Mouse (Mus musculus): Measurements from ENCODE around the gene Polr2i. TPM values are rescaled to one million over a fixed set of nuclear protein-coding genes. Genes with fewer than 3 reads are reported as not detected.

The Polr2i gene
- polyA plus RNA-seq, 1 experiment from 2014 or later: 152 TPM

DNA sequence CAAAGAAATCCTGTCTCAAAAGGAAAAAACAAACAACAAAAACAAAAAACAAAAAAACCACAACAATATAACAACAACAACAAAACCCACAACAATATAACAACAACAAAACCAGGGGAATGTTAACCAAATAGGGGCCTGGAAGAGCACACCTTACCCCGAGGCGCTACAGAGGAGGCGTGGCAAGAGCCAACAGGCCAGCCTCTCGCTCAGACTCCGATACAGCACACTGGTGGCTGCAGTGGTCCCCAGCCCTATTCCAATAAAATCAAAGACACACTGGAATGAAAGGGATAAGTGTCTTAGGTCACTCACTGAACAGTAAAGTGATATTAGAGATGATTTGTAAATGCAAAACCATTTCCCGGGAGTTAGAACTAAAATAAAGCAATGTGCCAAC lies 47.8 kb downstream of the Polr2i start:
- peak overlapping the region; percentile 85 for H3K4me2 ChIP-seq
- H3K9me3 ChIP-seq (replicated peaks): no peaks in the 10 kb centered on the region
- peak overlapping the region; percentile 99 for H3K27ac ChIP-seq
- no peaks in the 10 kb centered on the region for H3K27me3 ChIP-seq
- no peak; the same call in 1 of the 2 replicates for ATAC-seq (replicated peaks; ENCODE audit: low FRiP score)
- no peaks in the 10 kb centered on the region; the same call in 1 of the 2 replicates for H3K36me3 ChIP-seq
- H3K4me1 ChIP-seq: peaks cover 19% of the 10 kb centered on the region
- peak overlapping the region; percentile 69 for H3K4me3 ChIP-seq (replicated peaks)
- 0% methylated on average over 6 of the region's 6 CpGs for WGBS
- H3K9ac ChIP-seq: peak overlapping the region; percentile 49

DNA sequence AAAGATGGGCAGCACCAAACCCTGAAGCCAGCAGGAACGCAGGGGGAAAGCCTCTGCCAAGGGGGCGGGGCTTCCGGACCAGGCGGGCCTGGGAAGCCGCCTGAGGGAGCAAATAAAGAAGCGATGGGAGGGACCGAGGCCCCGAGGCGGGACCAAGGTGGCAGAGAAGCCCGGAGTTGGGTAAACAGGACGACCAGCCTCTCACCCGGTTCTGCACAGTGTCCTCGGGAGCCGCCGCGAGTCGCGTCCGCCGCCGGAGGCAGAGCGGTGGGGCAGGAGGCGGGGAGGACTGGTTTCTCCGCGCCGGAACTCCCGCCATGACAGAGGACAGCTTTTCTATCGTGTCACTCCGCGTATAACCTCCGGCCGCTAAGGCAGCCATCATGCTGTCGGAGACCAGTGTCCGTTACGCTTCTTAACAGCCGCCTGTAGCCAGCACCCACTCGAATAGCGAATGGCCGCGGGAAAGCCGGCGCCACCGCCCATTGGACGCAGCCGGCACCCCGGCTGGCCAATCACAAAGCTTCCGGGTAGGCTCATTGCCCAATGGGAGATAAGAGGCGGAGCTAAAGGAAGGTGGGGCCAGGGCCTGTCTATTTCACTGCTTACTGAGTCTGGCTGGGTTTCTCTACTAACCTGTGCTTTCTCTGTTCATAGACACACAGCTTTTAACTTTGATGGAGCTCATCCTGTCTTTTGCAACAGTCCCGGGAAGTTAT lies 48.4 kb downstream of the Polr2i start, which contains the start of the genes Thap8 and Wdr62:
TSS of gene Thap8 (plus strand) at position 144 of the 719 bp plus-strand sequence.
TSS of gene Wdr62 (minus strand) at position 469 of the 719 bp plus-strand sequence.
- peak within 1 kb of the TSS; percentile 69 for H3K4me3 ChIP-seq (replicated peaks)
- no peaks in the 10 kb centered on the region; the same call in 1 of the 2 replicates for H3K36me3 ChIP-seq
- under 1% methylated on average over 49 of the region's 49 CpGs for WGBS
- ATAC-seq (replicated peaks; ENCODE audit: low FRiP score): peak; percentile 97
- H3K27ac ChIP-seq: peak within 1 kb of the TSS; percentile 99
- no peaks in the 10 kb centered on the region for H3K9me3 ChIP-seq (replicated peaks)
- peaks cover 19% of the 10 kb centered on the region for H3K4me1 ChIP-seq
- H3K27me3 ChIP-seq: no peaks in the 10 kb centered on the region
- H3K9ac ChIP-seq: peak within 1 kb of the TSS; percentile 49
- peak within 1 kb of the TSS; percentile 85 for H3K4me2 ChIP-seq

DNA sequence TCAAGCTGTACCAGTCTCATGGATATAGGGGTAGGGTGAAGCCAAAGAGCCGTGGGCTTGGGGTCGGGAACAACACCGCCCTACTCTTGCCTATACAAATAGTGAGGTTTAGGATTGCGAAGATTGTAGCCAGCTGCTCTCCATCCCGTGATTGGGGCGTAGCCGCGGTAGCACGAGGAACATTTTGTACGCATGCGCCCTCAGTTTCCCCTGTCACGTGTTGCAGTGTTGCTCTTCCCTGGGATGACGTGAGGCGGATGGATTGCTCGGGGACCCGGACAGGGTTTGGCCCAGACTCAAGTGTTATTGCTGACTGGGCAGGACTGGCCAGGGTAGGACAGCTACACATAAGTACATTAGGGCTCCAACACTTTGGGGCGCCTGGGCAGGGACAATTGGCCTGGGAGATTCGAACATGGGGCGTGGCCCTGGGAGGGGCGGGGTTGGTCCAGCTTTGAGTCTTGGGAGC lies 49.0 kb downstream of the Polr2i start:
- Histone ChIP-seq H3K27ac (peak overlapping the region; percentile 99), H3K4me1 (peaks cover 19% of the 10 kb centered on the region), H3K4me2 (peak overlapping the region; percentile 85), H3K36me3 (no peaks in the 10 kb centered on the region; the same call in 1 of the 2 replicates), H3K9ac (peak overlapping the region; percentile 49), H3K9me3 (replicated peaks) (no peaks in the 10 kb centered on the region), H3K27me3 (no peaks in the 10 kb centered on the region), H3K4me3 (replicated peaks) (peak overlapping the region; percentile 69)
- ATAC-seq (replicated peaks; ENCODE audit: low FRiP score): peak; percentile 88
- WGBS: under 1% methylated on average over 20 of the region's 20 CpGs

DNA sequence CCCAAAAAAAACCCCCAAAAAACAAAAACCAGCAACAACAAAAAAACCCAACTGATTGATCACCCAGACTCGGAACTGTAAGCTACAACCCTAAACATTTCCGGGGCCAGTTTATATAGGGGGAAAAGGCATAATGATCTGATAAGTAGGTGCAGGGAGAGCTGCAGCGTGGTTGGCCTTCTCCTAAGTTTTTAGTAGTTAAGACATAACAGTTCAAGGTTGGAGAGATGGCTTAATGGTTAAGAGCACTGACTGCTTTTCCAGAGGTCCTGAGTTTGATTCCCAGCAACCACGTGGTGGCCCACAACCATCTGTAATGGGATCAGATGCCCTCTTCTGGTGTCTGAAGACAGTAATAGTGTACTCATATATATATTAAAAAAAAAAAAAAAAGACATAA lies 49.8 kb downstream of the Polr2i start:
- no peaks in the 10 kb centered on the region; the same call in 1 of the 2 replicates for H3K36me3 ChIP-seq
- H3K27me3 ChIP-seq: no peaks in the 10 kb centered on the region
- H3K27ac ChIP-seq: no peak overlapping the region
- H3K4me1 ChIP-seq: peaks cover 19% of the 10 kb centered on the region
- peak overlapping the region; percentile 69; the same call in 1 of the 2 replicates for H3K4me3 ChIP-seq (replicated peaks)
- no peaks in the 10 kb centered on the region for H3K9me3 ChIP-seq (replicated peaks)
- H3K4me2 ChIP-seq: peak overlapping the region; percentile 85; the same call in 1 of the 2 replicates
- no peak overlapping the region for H3K9ac ChIP-seq
- 76% methylated on average over 4 of the region's 4 CpGs for WGBS
- ATAC-seq (replicated peaks; ENCODE audit: low FRiP score): no peak

DNA sequence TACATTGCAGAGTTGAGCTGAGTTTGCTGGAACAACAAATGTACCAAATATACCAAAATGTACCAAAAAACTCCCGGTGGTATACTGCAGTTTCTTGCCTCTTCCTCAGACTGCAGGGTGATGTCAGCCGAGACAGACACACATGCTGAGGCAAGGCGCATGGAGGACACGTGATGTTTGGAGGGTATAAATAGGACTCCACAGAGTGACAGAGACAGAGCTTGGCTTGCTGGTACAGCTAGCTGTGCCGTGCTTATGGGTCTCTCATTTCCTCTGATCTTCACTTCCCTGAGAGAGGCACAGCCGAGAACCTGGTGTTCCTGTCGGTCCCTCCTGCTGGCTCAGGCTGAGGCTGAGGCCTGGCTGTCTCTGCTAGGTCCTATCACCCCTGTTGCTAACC lies 51.0 kb downstream of the Polr2i start:
- Histone ChIP-seq H3K4me1 (peaks cover 19% of the 10 kb centered on the region), H3K4me2 (no peak overlapping the region), H3K9ac (no peak overlapping the region), H3K9me3 (replicated peaks) (no peaks in the 10 kb centered on the region), H3K36me3 (no peaks in the 10 kb centered on the region; the same call in 1 of the 2 replicates), H3K4me3 (replicated peaks) (no peak overlapping the region), H3K27me3 (no peaks in the 10 kb centered on the region), H3K27ac (no peak overlapping the region)
- ATAC-seq (replicated peaks; ENCODE audit: low FRiP score): no peak
- 80% methylated on average over 7 of the region's 7 CpGs for WGBS

Other genes starting within 250 kb of the Polr2i start
- 17.7 and 19.5 TPM in 2 replicates for gene Zfp568, start 248.0 kb upstream of the Polr2i start, polyA plus RNA-seq (2015; fragmentation: Nextera tagmentation; extraction: Ambion mirVana)
- 3.0 and 4.0 TPM in 2 replicates for gene Zfp14, start 180.6 kb upstream of the Polr2i start, polyA plus RNA-seq (2015; fragmentation: Nextera tagmentation; extraction: Ambion mirVana)
- gene Zfp82, start 159.0 kb upstream of the Polr2i start, polyA plus RNA-seq (2015; fragmentation: Nextera tagmentation; extraction: Ambion mirVana): 3.9 and 5.5 TPM in 2 replicates
- gene Gm26920, start 141.5 kb upstream of the Polr2i start, polyA plus RNA-seq (2015; fragmentation: Nextera tagmentation; extraction: Ambion mirVana): 1.1 and 2.4 TPM in 2 replicates
- gene Zfp566, start 141.4 kb upstream of the Polr2i start, polyA plus RNA-seq (2015; fragmentation: Nextera tagmentation; extraction: Ambion mirVana): 12.2 and 15.9 TPM in 2 replicates
- 109 and 114 TPM in 2 replicates for gene Zfp260, start 137.2 kb upstream of the Polr2i start, polyA plus RNA-seq (2015; fragmentation: Nextera tagmentation; extraction: Ambion mirVana)
- 8.6 and 8.7 TPM in 2 replicates for gene Zfp382, start 110.0 kb upstream of the Polr2i start, polyA plus RNA-seq (2015; fragmentation: Nextera tagmentation; extraction: Ambion mirVana)
- gene Zfp146, start 62.2 kb upstream of the Polr2i start, polyA plus RNA-seq (2015; fragmentation: Nextera tagmentation; extraction: Ambion mirVana): 17.8 and 20.2 TPM in 2 replicates
- gene Cox7a1, start 47.8 kb upstream of the Polr2i start, polyA plus RNA-seq (2015; fragmentation: Nextera tagmentation; extraction: Ambion mirVana): 11.1 and 11.7 TPM in 2 replicates
- 90.8 and 98.8 TPM in 2 replicates for gene Capns1, start 33.1 kb upstream of the Polr2i start, polyA plus RNA-seq (2015; fragmentation: Nextera tagmentation; extraction: Ambion mirVana)
- 174 and 190 TPM in 2 replicates for gene Tbcb, start 324 bp downstream of the Polr2i start, polyA plus RNA-seq (2015; fragmentation: Nextera tagmentation; extraction: Ambion mirVana)
- not detected in 2 replicates for gene Ovol3, start 3.8 kb downstream of the Polr2i start, polyA plus RNA-seq (2015; fragmentation: Nextera tagmentation; extraction: Ambion mirVana)
- gene Thap8, start 48.1 kb downstream of the Polr2i start, polyA plus RNA-seq (2015; fragmentation: Nextera tagmentation; extraction: Ambion mirVana): 0.59 and 0.61 TPM in 2 replicates
- gene Wdr62, start 48.5 kb downstream of the Polr2i start, polyA plus RNA-seq (2015; fragmentation: Nextera tagmentation; extraction: Ambion mirVana): 8.6 and 9.9 TPM in 2 replicates
- 33.3 and 36.5 TPM in 2 replicates for gene Clip3, start 59.8 kb downstream of the Polr2i start, polyA plus RNA-seq (2015; fragmentation: Nextera tagmentation; extraction: Ambion mirVana)
- gene Alkbh6, start 76.8 kb downstream of the Polr2i start, polyA plus RNA-seq (2015; fragmentation: Nextera tagmentation; extraction: Ambion mirVana): 94.7 and 95.7 TPM in 2 replicates
- gene Syne4, start 82.9 kb downstream of the Polr2i start, polyA plus RNA-seq (2015; fragmentation: Nextera tagmentation; extraction: Ambion mirVana): 88.2 and 97.7 TPM in 2 replicates
- 2.6 TPM in 1 of 2 replicates, not detected in the other for gene E130208F15Rik, start 89.8 kb downstream of the Polr2i start, polyA plus RNA-seq (2015; fragmentation: Nextera tagmentation; extraction: Ambion mirVana)
- gene Sdhaf1, start 91.9 kb downstream of the Polr2i start, polyA plus RNA-seq (2015; fragmentation: Nextera tagmentation; extraction: Ambion mirVana): 17.3 and 18.7 TPM in 2 replicates
- gene Lrfn3, start 130.8 kb downstream of the Polr2i start, polyA plus RNA-seq (2015; fragmentation: Nextera tagmentation; extraction: Ambion mirVana): 6.5 and 7.2 TPM in 2 replicates
- gene Tyrobp, start 181.8 kb downstream of the Polr2i start, polyA plus RNA-seq (2015; fragmentation: Nextera tagmentation; extraction: Ambion mirVana): 33.8 and 37.9 TPM in 2 replicates
- gene Hcst, start 187.9 kb downstream of the Polr2i start, polyA plus RNA-seq (2015; fragmentation: Nextera tagmentation; extraction: Ambion mirVana): 0.64 and 1.5 TPM in 2 replicates
- gene Nfkbid, start 189.8 kb downstream of the Polr2i start, polyA plus RNA-seq (2015; fragmentation: Nextera tagmentation; extraction: Ambion mirVana): 1.3 and 2.0 TPM in 2 replicates
- 24.1 and 28.6 TPM in 2 replicates for gene Aplp1, start 213.6 kb downstream of the Polr2i start, polyA plus RNA-seq (2015; fragmentation: Nextera tagmentation; extraction: Ambion mirVana)
- 0.54 and 0.77 TPM in 2 replicates for gene Kirrel2, start 225.7 kb downstream of the Polr2i start, polyA plus RNA-seq (2015; fragmentation: Nextera tagmentation; extraction: Ambion mirVana)
- gene Nphs1, start 226.4 kb downstream of the Polr2i start, polyA plus RNA-seq (2015; fragmentation: Nextera tagmentation; extraction: Ambion mirVana): 3.6 and 4.8 TPM in 2 replicates

Measured in kidney, embryonic 15.5 days (tissue).